Mouse (Mus musculus) right cerebral cortex, postnatal 25 days (tissue): ENCODE measurements around the gene Eya2.
A peak's percentile ranks its signal among the peaks of the same experiment; 100 is the strongest.
"Not testable (repeated sequence)": the region's sequence is repeated elsewhere in the genome, so short reads cannot be mapped to it uniquely, and the experiment has no call there.

ENCODE experiments used
- DNase-seq: peaks from one replicate; pipeline ENCODE4 v3.0.0; 2022

Eya2 gene

DNA sequence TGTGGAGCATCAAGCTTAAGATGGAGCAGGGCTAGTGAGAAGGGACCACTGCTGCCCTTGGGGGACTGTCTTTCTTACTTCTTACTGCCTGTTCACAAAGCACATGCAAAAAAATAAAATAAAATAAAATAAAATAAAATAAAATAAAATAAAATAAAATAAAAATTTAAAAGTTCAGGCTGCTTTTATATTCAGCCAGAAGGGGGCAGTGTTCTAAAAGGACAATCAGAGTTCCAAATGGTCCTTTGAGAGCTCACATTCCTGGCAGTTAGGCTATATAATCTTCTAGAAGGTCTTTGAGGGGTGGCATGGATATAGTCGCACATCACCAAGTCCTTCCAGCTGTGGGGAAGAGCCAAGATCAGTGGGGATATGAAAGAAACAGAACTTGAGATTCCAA lies 191.6 kb downstream of the Eya2 start:
- DNase-seq: no peak

GRCm38 (mm10) chr2:165788005-165788404 lies 193.2 kb downstream of the Eya2 start:
- peak; percentile 62 for DNase-seq

- no peak for DNase-seq
Observed at GRCm38 (mm10) chr2:165788796-165789195, 194.0 kb downstream of the Eya2 start.

DNA sequence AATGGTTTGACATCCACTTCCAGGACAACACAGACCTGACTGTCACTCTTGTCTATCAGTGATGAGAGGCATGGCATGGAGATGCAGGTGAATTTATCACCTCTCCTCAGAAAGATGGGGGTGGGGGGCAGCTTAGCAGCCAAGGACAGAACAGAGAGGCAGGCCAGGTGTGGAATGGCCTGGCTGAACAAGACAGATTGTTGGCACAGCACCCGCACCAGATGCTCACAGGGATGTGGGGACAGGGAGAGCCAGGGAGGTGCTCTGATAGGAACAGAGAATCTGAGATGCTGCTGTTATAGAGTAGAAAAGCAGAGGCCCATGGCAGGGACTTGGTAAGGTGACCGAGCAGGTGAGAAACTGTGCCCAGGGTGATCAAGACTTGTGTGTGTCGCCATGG lies 194.8 kb downstream of the Eya2 start:
- no peak for DNase-seq

DNA sequence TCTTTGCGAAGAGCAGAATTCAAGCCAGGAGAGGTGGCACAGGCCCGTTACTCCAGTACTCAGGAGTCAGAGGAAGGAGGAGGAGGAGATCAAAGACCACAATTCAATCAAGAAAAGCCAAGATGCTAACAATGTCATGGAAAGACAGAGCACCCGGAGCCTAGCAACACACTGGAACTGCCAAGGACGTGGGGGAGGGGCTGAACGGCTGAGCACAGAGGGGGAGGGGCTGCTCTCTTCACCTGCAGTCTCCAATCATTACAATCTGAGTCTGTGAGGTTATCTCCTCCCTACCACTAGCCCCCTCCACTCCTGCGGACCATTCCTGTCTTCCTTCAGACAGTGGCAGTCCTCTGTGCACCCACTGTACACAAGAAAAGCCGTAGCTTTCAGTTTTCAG lies 196.2 kb downstream of the Eya2 start:
- DNase-seq: no peak

DNA sequence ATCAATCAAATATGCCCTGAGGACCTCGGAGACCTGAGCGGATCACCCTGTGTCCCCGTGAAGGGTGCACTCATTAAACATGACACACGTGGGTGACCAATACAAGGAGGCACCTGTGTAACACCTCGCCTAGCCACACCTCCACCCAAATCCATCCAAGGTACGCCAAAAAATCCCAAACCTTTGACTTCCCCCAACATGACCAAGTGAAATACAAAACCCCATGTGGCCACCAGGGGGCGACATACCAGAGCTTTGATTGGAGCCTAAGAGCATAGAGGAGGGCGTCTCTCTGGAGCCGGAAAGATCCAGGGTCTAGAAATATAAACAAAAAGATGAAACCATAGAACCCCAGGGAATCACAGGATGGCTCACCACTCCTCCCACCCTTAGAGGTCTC lies 196.8 kb downstream of the Eya2 start:
- DNase-seq: no peak

GRCm38 (mm10) chr2:165792431-165793282 lies 197.8 kb downstream of the Eya2 start:
- DNase-seq: no peak

- no peak for DNase-seq
Observed at GRCm38 (mm10) chr2:165793283-165793638, 198.4 kb downstream of the Eya2 start.

DNA sequence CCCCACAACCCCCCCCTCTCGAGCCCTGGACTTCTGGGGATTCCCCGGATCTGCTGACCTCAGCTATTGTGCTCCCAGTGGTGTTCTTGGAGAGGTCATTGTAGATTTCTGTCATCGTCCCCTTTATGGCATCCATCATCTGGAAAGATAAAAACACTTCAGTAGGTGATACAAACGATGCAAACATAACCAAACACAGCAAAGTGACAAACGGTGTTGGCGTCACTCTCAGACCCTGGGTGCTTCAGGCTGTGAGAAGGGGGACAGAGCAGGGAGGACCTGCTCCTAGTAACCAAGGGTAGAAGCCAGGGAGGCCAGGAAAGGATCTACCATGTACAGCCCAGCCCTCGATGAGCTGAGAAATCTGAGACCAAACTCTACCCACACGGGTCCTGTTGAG lies 203.0 kb downstream of the Eya2 start:
- no peak for DNase-seq

- not testable (repeated sequence) for DNase-seq
Observed at GRCm38 (mm10) chr2:165800174-165800573, 205.3 kb downstream of the Eya2 start.

DNA sequence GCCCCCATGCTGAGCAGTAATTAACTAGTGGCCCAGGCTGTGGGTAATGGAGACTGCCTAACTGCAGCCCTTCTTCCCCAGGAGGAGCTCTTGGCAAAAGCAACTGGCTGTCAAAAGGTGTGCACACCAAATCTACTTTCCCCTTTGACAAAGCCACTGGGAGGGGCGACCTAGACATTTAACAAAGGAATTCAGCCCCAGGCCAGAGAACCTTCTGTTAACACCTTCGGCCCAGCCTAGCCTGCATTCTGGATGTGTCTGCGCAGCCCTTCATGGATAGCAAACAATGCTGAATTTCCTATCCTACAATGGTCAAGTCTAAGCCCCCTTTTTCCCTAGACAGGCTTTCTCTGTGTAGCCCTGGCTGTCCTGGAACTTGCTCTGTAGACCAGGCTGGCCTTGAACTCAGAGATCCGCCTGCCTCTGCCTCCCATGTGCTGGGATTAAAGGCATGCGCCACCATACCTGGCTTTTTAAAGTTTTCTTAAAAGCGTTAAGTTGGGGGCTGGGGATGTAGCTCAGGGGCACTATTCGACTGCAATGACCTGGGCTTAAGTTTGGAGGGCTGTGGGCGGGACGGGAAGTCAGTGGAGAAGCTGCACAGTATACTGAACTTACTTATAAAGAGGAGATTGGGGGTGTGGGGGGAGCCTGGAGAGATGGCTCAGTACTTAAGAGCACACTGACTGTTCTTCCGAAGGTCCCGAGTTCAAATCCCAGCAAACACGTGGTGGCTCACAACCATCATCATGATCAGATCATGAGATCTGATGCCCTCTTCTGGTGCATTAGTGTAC lies 213.5 kb downstream of the Eya2 start:
- DNase-seq: no peak

GRCm38 (mm10) chr2:165809091-165809490 lies 214.3 kb downstream of the Eya2 start:
- no peak for DNase-seq

DNA sequence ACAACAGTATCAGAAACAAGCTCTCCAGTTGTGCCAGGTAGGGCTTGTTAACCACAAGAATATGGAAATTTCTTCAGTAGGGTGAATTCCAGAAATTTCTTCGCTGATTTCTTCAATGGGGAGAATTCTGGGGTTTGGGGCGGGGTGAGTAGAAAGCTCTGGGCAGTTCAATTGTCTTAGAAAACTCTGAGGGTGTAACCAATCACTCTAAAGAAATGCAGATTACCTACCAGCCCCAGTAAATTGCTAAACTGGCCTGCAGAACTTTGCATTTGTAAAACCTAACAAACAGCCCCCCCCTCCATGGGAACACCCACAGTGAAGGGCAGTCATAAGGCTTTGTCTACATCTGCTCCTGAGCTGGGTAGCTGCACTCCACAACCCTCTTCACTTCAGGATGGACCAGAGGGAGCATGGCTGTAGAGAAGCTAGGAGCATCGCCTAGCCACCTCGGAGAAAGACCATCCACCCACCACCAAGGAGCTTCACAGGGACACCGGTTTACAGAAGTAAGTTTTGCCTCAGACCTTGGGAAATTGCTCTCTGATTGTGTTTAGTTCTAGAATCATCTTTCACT lies 215.2 kb downstream of the Eya2 start:
- DNase-seq: no peak

DNA sequence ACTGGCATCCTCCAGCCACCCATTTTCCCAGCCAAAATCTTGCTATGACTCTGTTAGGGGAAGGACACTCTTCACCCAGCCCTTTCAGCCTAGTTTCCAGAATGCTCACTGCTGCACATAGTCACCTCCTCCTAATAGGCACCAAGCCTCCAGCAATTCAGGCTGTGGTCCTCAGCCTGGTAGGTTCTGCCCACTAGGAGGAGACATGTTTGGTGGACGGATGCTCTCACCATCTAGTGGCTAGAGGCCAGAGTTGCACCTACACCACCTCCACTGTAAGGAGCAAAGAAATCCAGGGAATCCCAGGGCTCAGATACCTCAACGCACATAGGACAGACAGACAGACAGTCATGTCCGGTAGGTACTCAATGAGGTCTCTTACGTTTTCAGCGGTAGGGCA lies 216.7 kb downstream of the Eya2 start:
- DNase-seq: no peak

- no peak for DNase-seq
Observed at GRCm38 (mm10) chr2:165812889-165813288, 218.1 kb downstream of the Eya2 start.

GRCm38 (mm10) chr2:165815103-165815880 lies 220.5 kb downstream of the Eya2 start:
- DNase-seq: no peak

DNA sequence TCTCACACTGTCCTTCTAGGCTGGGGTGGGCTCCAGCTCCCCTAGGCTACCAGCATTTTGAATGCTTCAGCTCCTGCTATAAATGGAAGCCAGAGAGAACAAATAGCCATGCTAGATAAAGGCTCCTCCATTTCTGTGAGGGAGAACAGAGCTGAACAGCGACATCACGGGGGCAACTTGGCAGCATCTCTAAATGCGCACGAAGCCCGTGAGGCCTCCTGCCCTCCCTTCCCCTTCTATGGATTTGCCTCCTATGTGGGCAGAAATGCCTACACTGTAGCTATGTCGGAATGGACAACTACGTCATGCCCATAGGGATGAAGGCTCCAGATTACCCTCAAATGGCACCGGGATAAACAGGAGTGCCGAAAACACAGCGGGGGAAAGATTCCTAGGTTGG lies 222.6 kb downstream of the Eya2 start:
- DNase-seq: peak; percentile 56

DNA sequence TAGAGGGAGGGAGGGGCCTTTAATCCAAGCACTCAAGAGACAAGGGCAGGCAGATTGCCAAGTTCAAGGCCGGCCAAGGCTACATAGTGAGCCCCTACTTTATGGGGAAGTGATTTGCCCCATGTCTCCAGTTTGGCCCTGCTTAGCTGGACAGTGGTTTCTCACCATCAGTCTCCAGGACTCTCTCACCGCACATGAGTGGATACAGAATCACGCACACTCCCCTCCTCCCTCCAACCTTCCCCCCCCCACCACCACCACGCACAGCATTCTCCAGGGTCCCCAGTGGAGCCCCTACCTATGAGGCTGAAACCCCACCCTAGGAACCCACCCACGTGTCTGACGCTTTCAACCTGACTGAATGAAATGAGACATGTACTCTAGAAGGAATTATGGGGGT lies 223.7 kb downstream of the Eya2 start:
- DNase-seq: no peak

DNA sequence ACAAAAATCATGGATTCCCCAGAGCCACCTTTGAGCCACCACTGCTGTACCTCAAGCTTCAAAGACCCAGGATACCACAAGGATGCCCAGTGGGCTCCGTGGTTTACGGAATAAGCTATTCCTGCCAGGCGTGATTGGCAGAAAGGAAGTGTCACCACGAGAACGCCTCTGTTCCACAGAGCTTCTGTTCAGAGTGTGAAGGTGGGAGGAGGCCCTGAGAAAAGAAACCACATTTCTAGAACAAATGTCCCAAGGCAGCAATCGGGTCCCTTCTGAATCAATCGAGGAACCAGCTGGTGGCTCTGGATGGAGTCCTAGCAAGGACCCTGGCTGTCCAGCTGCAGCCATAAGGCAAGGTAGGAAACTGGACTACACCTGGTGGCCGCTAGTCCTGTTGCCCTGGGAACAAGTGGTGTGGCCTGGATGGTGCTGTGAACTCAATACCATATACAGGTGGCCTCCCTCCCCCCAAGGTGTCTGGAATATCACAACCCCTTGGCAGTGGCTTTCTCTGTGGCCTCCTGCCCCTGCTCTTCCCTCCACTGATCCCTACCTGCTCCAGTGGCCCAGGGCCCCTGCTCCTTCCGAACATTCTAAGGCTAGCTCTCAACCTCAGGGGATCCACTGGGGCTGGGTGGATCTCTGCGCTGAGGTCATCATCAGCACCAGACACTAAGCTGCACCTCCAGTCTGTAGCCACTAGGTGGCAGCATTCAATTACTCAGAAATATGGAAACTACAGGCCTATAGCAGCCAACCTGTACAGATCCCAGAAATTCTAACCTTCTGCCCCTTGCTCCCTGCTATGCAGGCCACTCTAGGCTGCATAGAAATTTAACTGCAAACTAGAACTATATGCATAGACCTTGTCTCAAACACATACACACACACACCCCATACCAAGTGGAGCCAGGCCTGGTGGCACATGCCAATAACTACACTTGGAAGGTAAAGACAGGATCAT lies 224.4 kb downstream of the Eya2 start:
- peak; percentile 57 for DNase-seq

DNA sequence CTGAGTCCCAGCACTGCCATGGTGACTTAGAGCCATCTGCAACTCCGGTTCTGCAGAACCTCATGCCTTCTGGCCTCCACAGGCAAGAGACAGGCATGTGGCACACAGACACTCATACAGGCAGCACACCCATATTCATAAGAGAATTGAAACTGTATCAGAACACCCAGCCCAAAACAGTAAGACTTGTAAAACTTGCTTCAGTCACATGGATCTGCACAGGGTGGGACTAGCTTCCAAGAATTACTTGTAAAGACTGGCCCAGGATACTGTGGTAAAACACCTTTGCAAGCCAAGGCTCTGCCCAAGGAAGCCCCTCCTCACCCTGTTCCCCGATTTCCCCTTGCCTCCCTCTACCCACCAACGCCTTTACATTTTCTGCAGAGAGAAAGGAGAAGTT lies 225.2 kb downstream of the Eya2 start:
- no peak for DNase-seq

GRCm38 (mm10) chr2:165820504-165821095 lies 225.8 kb downstream of the Eya2 start:
- no peak for DNase-seq
